Mouse (Mus musculus) liver, embryonic 14 days (tissue): ENCODE measurements around the gene Olfr1466. TPM values are rescaled to one million over a fixed set of nuclear protein-coding genes. Genes with fewer than 3 reads are reported as not detected.

Experiments used
- polyA plus RNA-seq: library from polyadenylated mRNA; depleted of rRNA; stranded (reverse); fragments of >200 nt; gene quantifications from 2 replicates; pipeline ENCODE4 v1.2.3, GENCODE M21; 2012; rRNA removed

Gene Olfr1466
- not detected in 2 replicates for polyA plus RNA-seq

DNA sequence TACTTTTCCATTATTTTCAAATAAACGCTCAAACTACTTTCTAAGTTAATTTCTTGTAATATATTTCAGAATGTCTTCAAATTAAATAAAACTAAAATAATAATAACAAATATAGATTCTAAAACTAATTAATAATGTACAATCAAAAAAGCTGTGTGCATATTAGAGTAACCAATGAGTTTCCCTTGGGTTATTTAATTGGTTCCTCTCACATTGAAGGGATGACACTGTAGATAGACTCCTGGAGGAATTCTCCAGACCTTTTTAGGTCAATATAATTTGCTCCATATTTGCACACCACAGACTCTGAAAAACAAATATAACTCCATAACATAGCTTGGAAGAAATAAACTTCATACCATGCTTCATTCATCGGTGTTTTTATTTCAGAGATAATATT, at the start of gene Olfr1466:
Olfr1466 (plus strand) TSS at position 301 of the 400 bp plus-strand sequence.

DNA sequence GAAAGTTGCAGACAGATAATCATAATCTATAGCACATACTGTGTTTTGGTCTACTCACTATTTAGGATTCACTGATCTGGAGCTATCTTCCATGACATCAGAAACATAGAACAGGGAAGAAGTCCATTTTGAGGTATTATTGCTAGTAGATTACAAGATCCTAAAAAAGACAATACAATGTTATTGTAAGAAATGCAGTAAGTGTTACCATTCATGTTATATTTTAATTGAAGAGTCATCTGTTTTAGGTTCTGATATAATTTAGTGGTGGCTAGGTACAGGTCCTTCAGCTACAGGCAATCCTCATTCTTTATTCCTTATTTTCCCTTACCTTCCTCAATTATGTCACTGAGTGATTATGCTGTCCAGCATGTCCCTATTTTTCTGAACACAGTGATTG, 23.2 kb upstream of the Olfr1466 start, which contains the start of gene Olfr1465:
Olfr1465 (minus strand) TSS at position 101 of the 400 bp plus-strand sequence.

DNA sequence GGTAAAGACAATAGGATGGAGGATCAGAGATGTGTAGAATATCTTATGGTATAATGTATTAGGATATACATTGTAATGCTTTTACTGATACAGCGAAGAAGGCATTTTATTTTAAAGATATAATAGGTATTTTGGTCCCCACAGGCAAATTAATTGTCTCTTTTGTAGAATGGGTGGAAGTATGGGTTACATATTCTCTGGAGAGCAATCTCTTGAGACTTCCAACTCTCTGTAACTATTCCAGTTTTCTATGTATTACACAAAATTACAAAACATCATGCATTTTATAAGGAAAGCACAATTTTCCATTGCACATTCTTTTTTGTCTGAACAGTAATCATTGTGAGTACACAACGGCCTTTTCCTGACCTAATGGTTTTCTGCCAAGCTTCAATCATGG, 23.3 kb downstream of the Olfr1466 start, which contains the start of gene Olfr1467:
Olfr1467 (plus strand) TSS at position 301 of the 400 bp plus-strand sequence.

Other genes starting within 250 kb of the Olfr1466 start
- not detected in 2 replicates for gene Olfr1457, start 241.0 kb upstream of the Olfr1466 start, polyA plus RNA-seq
- gene Olfr1458, start 232.1 kb upstream of the Olfr1466 start, polyA plus RNA-seq = not detected in 2 replicates
- gene Olfr1459, start 189.3 kb upstream of the Olfr1466 start, polyA plus RNA-seq = not detected in 2 replicates
- gene Olfr1461, start 175.9 kb upstream of the Olfr1466 start, polyA plus RNA-seq = not detected in 2 replicates
- not detected in 2 replicates for gene Olfr1462, start 153.1 kb upstream of the Olfr1466 start, polyA plus RNA-seq
- gene Olfr1463, start 107.5 kb upstream of the Olfr1466 start, polyA plus RNA-seq = not detected in 2 replicates
- not detected in 2 replicates for gene Olfr1465, start 23.3 kb upstream of the Olfr1466 start, polyA plus RNA-seq
- not detected in 2 replicates for gene Olfr1467, start 23.4 kb downstream of the Olfr1466 start, polyA plus RNA-seq
- not detected in 2 replicates for gene Olfr1469, start 69.0 kb downstream of the Olfr1466 start, polyA plus RNA-seq
- gene Olfr1471, start 104.5 kb downstream of the Olfr1466 start, polyA plus RNA-seq = not detected in 2 replicates
- not detected in 2 replicates for gene Olfr1472, start 117.2 kb downstream of the Olfr1466 start, polyA plus RNA-seq
- gene Olfr1474, start 130.7 kb downstream of the Olfr1466 start, polyA plus RNA-seq = not detected in 2 replicates
- not detected in 2 replicates for gene Olfr1475, start 141.3 kb downstream of the Olfr1466 start, polyA plus RNA-seq
- not detected in 2 replicates for gene Olfr1477, start 161.7 kb downstream of the Olfr1466 start, polyA plus RNA-seq
- gene Olfr1480, start 189.1 kb downstream of the Olfr1466 start, polyA plus RNA-seq = not detected in 2 replicates
- not detected in 2 replicates for gene Olfr1484, start 244.6 kb downstream of the Olfr1466 start, polyA plus RNA-seq